Mouse (Mus musculus): ENCODE measurements at regions not wholly inside any gene's neighbourhood (a gene's known extent, or its start where the extent isn't known, plus 50 kb on each side); places are given as distances from the start of the nearest gene placed in this dataset.

DNA sequence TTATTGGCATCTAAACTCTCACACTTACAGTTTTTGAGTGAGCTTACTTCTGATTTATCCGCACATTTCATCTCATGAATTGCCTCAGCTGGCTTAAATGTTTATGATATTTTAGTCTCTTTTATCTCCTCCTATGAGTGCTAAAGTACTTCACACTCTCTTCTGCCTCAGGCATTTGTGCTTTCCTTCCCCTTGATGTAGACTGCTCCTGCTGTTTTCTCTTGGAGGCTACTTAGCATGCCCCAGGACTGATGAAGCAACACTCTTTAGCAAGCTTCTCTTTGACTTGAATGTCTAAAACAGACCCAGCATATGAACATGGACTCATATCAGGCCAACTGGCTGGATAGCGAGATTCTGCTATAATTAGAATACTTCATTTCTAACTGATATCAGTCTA, 882.8 kb downstream of the Tecrl start:
- Histone ChIP-seq H3K27ac (ENCODE audit: low read depth, low read length) (no peak overlapping the region), H3K36me3 (ENCODE audit: control insufficient read depth, insufficient read depth, low read length) (no peaks in the 10 kb centered on the region), H3K4me3 (ENCODE audit: low read length) (no peak overlapping the region), H3K4me1 (ENCODE audit: control insufficient read depth, insufficient read depth, low read depth, low read length) (no peaks in the 10 kb centered on the region), H3K27me3 (replicated peaks; ENCODE audit: control insufficient read depth, insufficient read depth, low read length) (no peaks in the 10 kb centered on the region), H3K9ac (ENCODE audit: low read depth, low read length) (no peak overlapping the region), H3K4me2 (ENCODE audit: low read length) (no peak overlapping the region), H3K9me3 (ENCODE audit: control insufficient read depth, low read length) (no peaks in the 10 kb centered on the region)
- 86% methylated on average over 2 of the region's 2 CpGs for WGBS
- no peak for ATAC-seq

DNA sequence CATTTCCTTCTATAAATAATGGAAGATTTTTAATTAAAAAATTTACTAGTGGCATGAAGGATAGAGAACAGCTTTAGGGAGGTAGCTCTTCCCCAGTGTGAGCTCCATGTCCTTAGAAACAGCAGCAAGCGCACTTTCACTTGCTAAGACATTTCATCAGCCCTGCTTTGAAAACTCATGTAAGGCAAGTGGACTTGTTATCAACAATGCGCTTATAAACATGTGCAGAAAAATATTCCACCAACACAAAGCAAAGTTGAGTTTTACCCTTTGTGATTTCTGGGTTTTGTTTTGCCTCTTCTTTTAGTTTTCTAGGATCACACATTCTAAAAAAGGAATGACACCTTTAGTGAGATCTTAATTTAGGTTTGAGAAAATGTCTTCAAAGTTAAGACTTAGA, 890.7 kb downstream of the Tecrl start:
- Histone ChIP-seq H3K27me3 (replicated peaks; ENCODE audit: control insufficient read depth, insufficient read depth, low read length) (no peaks in the 10 kb centered on the region), H3K4me2 (ENCODE audit: low read length) (no peak overlapping the region), H3K9ac (ENCODE audit: low read depth, low read length) (no peak overlapping the region), H3K4me1 (ENCODE audit: control insufficient read depth, insufficient read depth, low read depth, low read length) (no peaks in the 10 kb centered on the region), H3K27ac (ENCODE audit: low read depth, low read length) (no peak overlapping the region), H3K4me3 (ENCODE audit: low read length) (no peak overlapping the region), H3K9me3 (ENCODE audit: control insufficient read depth, low read length) (no peaks in the 10 kb centered on the region), H3K36me3 (ENCODE audit: control insufficient read depth, insufficient read depth, low read length) (no peaks in the 10 kb centered on the region)
- ATAC-seq = no peak
- WGBS = 94% methylated on average over 2 of the region's 2 CpGs

DNA sequence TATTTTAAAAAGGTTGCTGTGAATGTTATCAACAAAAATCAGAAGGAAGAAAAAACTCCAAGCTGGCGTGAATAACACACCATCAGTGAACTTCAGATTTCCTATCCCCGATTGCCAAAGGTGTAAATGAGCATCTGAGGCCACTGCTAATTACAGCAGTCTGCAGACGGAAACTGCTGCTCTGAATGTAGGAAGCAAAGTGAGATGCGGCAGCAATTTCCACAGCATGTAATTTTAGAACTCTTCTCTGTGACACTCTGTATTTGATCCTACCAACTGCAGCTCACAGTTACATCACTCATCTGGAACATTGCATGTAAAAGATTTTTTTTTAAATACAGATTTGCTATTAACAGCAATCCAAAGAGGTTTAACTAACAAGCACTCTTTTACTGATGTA, 913.7 kb downstream of the Tecrl start:
- no peak overlapping the region for H3K9ac ChIP-seq (ENCODE audit: low read depth, low read length)
- H3K4me3 ChIP-seq (ENCODE audit: low read length) = no peak overlapping the region
- H3K36me3 ChIP-seq (ENCODE audit: control insufficient read depth, insufficient read depth, low read length) = no peaks in the 10 kb centered on the region
- no peak overlapping the region for H3K4me2 ChIP-seq (ENCODE audit: low read length)
- H3K4me1 ChIP-seq (ENCODE audit: control insufficient read depth, insufficient read depth, low read depth, low read length) = no peaks in the 10 kb centered on the region
- H3K9me3 ChIP-seq (ENCODE audit: control insufficient read depth, low read length) = no peaks in the 10 kb centered on the region
- H3K27ac ChIP-seq (ENCODE audit: low read depth, low read length) = no peak overlapping the region
- no peaks in the 10 kb centered on the region for H3K27me3 ChIP-seq (replicated peaks; ENCODE audit: control insufficient read depth, insufficient read depth, low read length)
- 69% methylated on average over 4 of the region's 4 CpGs for WGBS
- ATAC-seq = no peak

DNA sequence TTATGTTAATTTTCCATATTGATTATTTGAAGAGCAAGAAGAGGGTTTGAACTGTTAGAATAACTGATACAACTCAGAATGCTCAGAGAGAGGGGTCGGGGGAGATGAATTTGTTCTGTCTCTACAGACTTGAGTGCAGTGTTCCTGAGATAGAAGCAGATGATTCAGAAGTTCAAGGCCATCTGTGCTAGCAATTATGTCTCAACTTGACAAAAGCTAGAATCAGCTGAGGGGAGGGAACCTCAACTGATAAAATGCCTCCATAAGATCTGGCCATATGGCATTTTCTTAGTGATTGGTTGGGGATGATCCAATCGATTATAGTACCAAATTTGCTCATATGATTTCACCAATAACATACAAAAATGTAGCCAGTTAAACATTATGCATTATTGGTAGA, 914.9 kb downstream of the Tecrl start:
- no peak overlapping the region for H3K4me2 ChIP-seq (ENCODE audit: low read length)
- no peak for ATAC-seq
- no peak overlapping the region for H3K4me3 ChIP-seq (ENCODE audit: low read length)
- H3K36me3 ChIP-seq (ENCODE audit: control insufficient read depth, insufficient read depth, low read length) = no peaks in the 10 kb centered on the region
- H3K4me1 ChIP-seq (ENCODE audit: control insufficient read depth, insufficient read depth, low read depth, low read length) = no peaks in the 10 kb centered on the region
- WGBS = 89% methylated on average over 2 of the region's 2 CpGs
- H3K9ac ChIP-seq (ENCODE audit: low read depth, low read length) = no peak overlapping the region
- no peak overlapping the region for H3K27ac ChIP-seq (ENCODE audit: low read depth, low read length)
- no peaks in the 10 kb centered on the region for H3K9me3 ChIP-seq (ENCODE audit: control insufficient read depth, low read length)
- no peaks in the 10 kb centered on the region for H3K27me3 ChIP-seq (replicated peaks; ENCODE audit: control insufficient read depth, insufficient read depth, low read length)

- H3K36me3 ChIP-seq (ENCODE audit: control insufficient read depth, insufficient read depth, low read length) = no peaks in the 10 kb centered on the region
- no peak overlapping the region for H3K4me2 ChIP-seq (ENCODE audit: low read length)
- no peaks in the 10 kb centered on the region for H3K9me3 ChIP-seq (ENCODE audit: control insufficient read depth, low read length)
- no peak for ATAC-seq
- H3K4me1 ChIP-seq (ENCODE audit: control insufficient read depth, insufficient read depth, low read depth, low read length) = no peaks in the 10 kb centered on the region
- no peak overlapping the region for H3K27ac ChIP-seq (ENCODE audit: low read depth, low read length)
- no peak overlapping the region for H3K4me3 ChIP-seq (ENCODE audit: low read length)
- H3K27me3 ChIP-seq (replicated peaks; ENCODE audit: control insufficient read depth, insufficient read depth, low read length) = no peaks in the 10 kb centered on the region
- no peak overlapping the region for H3K9ac ChIP-seq (ENCODE audit: low read depth, low read length)
Observed at GRCm38 (mm10) chr5:82420396-82420795, 934.6 kb downstream of the Tecrl start.

DNA sequence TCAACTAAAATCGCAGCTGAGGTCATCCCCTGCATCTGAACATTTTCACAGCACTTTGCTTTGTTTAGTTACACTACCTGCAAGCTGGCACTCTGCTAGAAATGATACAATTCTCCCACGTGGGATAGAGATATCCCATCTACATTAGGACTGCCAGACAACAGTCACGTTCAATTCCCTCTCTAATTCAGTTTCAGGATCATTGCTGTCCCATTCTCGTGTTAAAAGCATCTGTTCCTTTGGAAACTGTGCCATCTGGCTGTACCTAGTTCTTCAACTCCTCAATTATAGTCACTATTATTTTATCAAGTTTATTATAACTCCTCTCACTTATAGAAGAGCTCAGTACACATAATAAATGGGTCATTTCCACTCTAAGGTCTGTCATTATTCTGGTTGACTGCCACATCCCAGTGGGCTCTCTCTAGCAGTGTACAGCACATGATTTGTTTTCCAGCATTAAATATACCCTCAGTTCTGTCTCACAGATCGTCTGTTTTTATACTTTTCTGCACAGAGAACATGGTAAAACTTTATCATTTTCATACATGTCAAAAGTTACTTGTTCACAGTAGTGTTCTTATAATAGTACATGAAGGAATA, 958.3 kb downstream of the Tecrl start:
- no peak overlapping the region for H3K4me2 ChIP-seq (ENCODE audit: low read length)
- H3K27ac ChIP-seq (ENCODE audit: low read depth, low read length) = no peak overlapping the region
- no peaks in the 10 kb centered on the region for H3K36me3 ChIP-seq (ENCODE audit: control insufficient read depth, insufficient read depth, low read length)
- no peaks in the 10 kb centered on the region for H3K27me3 ChIP-seq (replicated peaks; ENCODE audit: control insufficient read depth, insufficient read depth, low read length)
- H3K9ac ChIP-seq (ENCODE audit: low read depth, low read length) = no peak overlapping the region
- ATAC-seq = peak; percentile 71
- 60% methylated on average over 5 of the region's 5 CpGs for WGBS
- no peaks in the 10 kb centered on the region for H3K9me3 ChIP-seq (ENCODE audit: control insufficient read depth, low read length)
- H3K4me1 ChIP-seq (ENCODE audit: control insufficient read depth, insufficient read depth, low read depth, low read length) = no peaks in the 10 kb centered on the region
- no peak overlapping the region for H3K4me3 ChIP-seq (ENCODE audit: low read length)

DNA sequence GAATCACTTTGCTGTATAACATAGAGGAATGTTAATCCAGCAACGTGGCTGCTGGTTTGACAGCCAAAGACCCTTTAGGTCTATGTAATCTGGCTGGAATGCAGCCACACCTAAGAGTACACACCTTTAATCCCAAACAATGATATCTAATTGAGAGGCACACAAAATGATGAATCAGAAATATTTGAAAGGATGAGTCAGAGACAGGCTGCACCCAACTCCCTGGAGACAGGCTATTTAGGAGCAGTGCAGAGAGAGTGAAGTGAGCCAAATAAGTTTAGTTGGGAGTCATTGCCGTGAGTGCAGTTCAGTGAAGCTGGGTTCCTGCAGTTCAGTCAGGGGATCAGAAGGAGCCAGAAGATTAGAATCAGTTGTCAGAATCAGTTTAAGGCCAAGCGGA, 993.4 kb downstream of the Tecrl start:
- WGBS = 77% methylated on average over 3 of the region's 3 CpGs
- no peak overlapping the region for H3K4me2 ChIP-seq (ENCODE audit: low read length)
- no peaks in the 10 kb centered on the region for H3K27me3 ChIP-seq (replicated peaks; ENCODE audit: control insufficient read depth, insufficient read depth, low read length)
- no peak overlapping the region for H3K9ac ChIP-seq (ENCODE audit: low read depth, low read length)
- no peak for ATAC-seq
- H3K27ac ChIP-seq (ENCODE audit: low read depth, low read length) = no peak overlapping the region
- H3K9me3 ChIP-seq (ENCODE audit: control insufficient read depth, low read length) = no peaks in the 10 kb centered on the region
- no peaks in the 10 kb centered on the region for H3K36me3 ChIP-seq (ENCODE audit: control insufficient read depth, insufficient read depth, low read length)
- H3K4me1 ChIP-seq (ENCODE audit: control insufficient read depth, insufficient read depth, low read depth, low read length) = no peaks in the 10 kb centered on the region
- no peak overlapping the region for H3K4me3 ChIP-seq (ENCODE audit: low read length)

DNA sequence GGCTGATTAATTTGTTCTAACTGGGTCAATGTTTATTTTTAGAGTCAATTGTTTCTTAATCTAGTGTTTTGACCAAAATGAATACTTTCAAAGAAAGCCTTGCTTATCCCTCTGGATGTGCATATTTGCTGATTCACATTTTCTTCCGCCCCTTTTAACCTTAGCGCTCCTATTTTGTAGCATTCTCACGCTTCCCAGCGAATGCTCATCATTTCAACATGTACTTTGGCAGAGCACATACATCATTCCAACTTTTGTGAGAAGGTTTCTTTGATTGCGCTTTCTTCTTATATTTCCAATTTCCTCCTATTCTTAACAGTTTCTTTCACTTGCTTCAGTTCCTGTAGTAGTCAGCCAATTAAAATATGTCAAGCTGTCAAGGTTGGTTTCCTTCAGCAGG, 998.7 kb downstream of the Tecrl start:
- no peak overlapping the region for H3K9ac ChIP-seq (ENCODE audit: low read depth, low read length)
- no peak for ATAC-seq
- H3K27me3 ChIP-seq (replicated peaks; ENCODE audit: control insufficient read depth, insufficient read depth, low read length) = no peaks in the 10 kb centered on the region
- H3K4me1 ChIP-seq (ENCODE audit: control insufficient read depth, insufficient read depth, low read depth, low read length) = no peaks in the 10 kb centered on the region
- no peak overlapping the region for H3K4me3 ChIP-seq (ENCODE audit: low read length)
- no peak overlapping the region for H3K27ac ChIP-seq (ENCODE audit: low read depth, low read length)
- no peaks in the 10 kb centered on the region for H3K9me3 ChIP-seq (ENCODE audit: control insufficient read depth, low read length)
- 87% methylated on average over 5 of the region's 5 CpGs for WGBS
- H3K4me2 ChIP-seq (ENCODE audit: low read length) = no peak overlapping the region
- H3K36me3 ChIP-seq (ENCODE audit: control insufficient read depth, insufficient read depth, low read length) = no peaks in the 10 kb centered on the region

DNA sequence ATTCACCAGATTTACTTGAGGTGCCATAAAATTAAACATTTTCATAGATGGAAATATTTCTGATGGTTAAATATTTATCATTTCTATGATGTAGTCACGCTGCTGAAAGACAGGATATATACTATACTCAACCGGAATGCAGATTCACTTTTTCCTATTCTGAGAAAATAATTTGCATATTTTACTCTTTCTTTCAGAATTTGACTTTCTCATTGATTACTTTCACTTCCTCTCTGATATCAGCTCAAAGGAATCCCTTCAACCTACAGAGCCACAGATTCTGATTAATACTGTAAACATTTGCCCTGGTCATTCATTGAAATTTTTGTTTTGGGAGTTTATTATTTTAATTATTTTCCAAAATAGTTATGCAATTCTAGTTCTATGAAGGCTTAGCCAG, 1003.9 kb downstream of the Tecrl start:
- Histone ChIP-seq H3K4me1 (ENCODE audit: control insufficient read depth, insufficient read depth, low read depth, low read length) (peaks cover 2% of the 10 kb centered on the region; the same call in 1 of the 2 replicates), H3K27me3 (replicated peaks; ENCODE audit: control insufficient read depth, insufficient read depth, low read length) (no peaks in the 10 kb centered on the region), H3K36me3 (ENCODE audit: control insufficient read depth, insufficient read depth, low read length) (no peaks in the 10 kb centered on the region), H3K4me2 (ENCODE audit: low read length) (no peak overlapping the region), H3K9me3 (ENCODE audit: control insufficient read depth, low read length) (no peaks in the 10 kb centered on the region), H3K4me3 (ENCODE audit: low read length) (no peak overlapping the region), H3K27ac (ENCODE audit: low read depth, low read length) (no peak overlapping the region), H3K9ac (ENCODE audit: low read depth, low read length) (no peak overlapping the region)
- no peak for ATAC-seq
- WGBS = 93% methylated on average over 2 of the region's 2 CpGs

GRCm38 (mm10) chr5:82346672-82347071, 1008.3 kb downstream of the Tecrl start:
- H3K4me3 ChIP-seq (ENCODE audit: low read length) = no peak overlapping the region
- H3K36me3 ChIP-seq (ENCODE audit: control insufficient read depth, insufficient read depth, low read length) = no peaks in the 10 kb centered on the region
- no peak overlapping the region for H3K27ac ChIP-seq (ENCODE audit: low read depth, low read length)
- H3K9ac ChIP-seq (ENCODE audit: low read depth, low read length) = no peak overlapping the region
- 7% methylated on average over 7 of the region's 7 CpGs for WGBS
- H3K4me2 ChIP-seq (ENCODE audit: low read length) = no peak overlapping the region
- ATAC-seq = peak; percentile 80
- H3K9me3 ChIP-seq (ENCODE audit: control insufficient read depth, low read length) = no peaks in the 10 kb centered on the region
- peaks cover 2% of the 10 kb centered on the region; the same call in 1 of the 2 replicates for H3K4me1 ChIP-seq (ENCODE audit: control insufficient read depth, insufficient read depth, low read depth, low read length)
- H3K27me3 ChIP-seq (replicated peaks; ENCODE audit: control insufficient read depth, insufficient read depth, low read length) = no peaks in the 10 kb centered on the region
